Mouse (Mus musculus) heart, adult 2 months (tissue): ENCODE measurements around the gene Dtnb. TPM values are rescaled to one million over a fixed set of nuclear protein-coding genes. Genes with fewer than 3 reads are reported as not detected.

Source experiments
- DNase-seq, 2 experiments: peaks; one replicate each; pipeline ENCODE4 v3.0.0; 2021
- H3K27ac ChIP-seq: fragments of 200-600 bp; 2 replicates; pipeline ENCODE4 v1.8.1; 2022
- H3K27me3 ChIP-seq: fragments of 200-500 bp; 2 replicates; pipeline ENCODE4 v1.6.1; 2012; ENCODE audit warnings: mild to moderate bottlenecking, low read length, inconsistent platforms, mixed read lengths; ENCODE audit not compliant: control insufficient read depth, insufficient read depth
- H3K36me3 ChIP-seq: fragments of 200-500 bp; 2 replicates; pipeline ENCODE4 v1.6.1; 2012; ENCODE audit warnings: low read length, inconsistent platforms; ENCODE audit not compliant: control insufficient read depth, insufficient read depth
- H3K4me1 ChIP-seq: fragments of 200-500 bp; 2 replicates; pipeline ENCODE4 v1.6.1; 2011; ENCODE audit warnings: low read length; ENCODE audit not compliant: control insufficient read depth, insufficient read depth
- H3K4me3 ChIP-seq: fragments of 200-600 bp; 2 replicates; pipeline ENCODE4 v1.8.1; 2022
- H3K79me2 ChIP-seq: fragments of 200-500 bp; replicated peaks from 2 replicates; pipeline ENCODE4 v1.6.1; 2012; ENCODE audit warnings: mild to moderate bottlenecking, inconsistent platforms, low read length, moderate library complexity, mixed read lengths; ENCODE audit not compliant: control insufficient read depth, insufficient read depth
- H3K9ac ChIP-seq: fragments of 200-500 bp; 2 replicates; pipeline ENCODE4 v1.6.1; 2012; ENCODE audit warnings: low read depth, mild to moderate bottlenecking, control low read depth, inconsistent platforms, low read length, mixed read lengths
- CTCF ChIP-seq: fragments of 200-600 bp; IDR thresholded peaks from 2 replicates; pipeline ENCODE4 v1.8.1; 2022; ENCODE audit warnings: antibody characterized with exemption, mild to moderate bottlenecking, moderate library complexity
- EP300 ChIP-seq: fragments of 200-500 bp; IDR thresholded peaks from 2 replicates; pipeline ENCODE4 v1.6.1; 2011; ENCODE audit warnings: low read depth, low read length, control low read depth; ENCODE audit not compliant: insufficient read depth
- POLR2A ChIP-seq: fragments of 200-500 bp; IDR thresholded peaks from 2 replicates; pipeline ENCODE4 v1.6.1; 2011; ENCODE audit warnings: mild to moderate bottlenecking, low read depth, low read length, control low read depth; ENCODE audit not compliant: insufficient read depth
- WGBS: fragments of 180-500 bp; shearing (Covaris S2); methylation state at CpG from one replicate; pipeline ENCODE4 v1.1.7; 2018; 5-methylcytosine and 5-hydroxymethylcytosine counted together
- intact Hi-C: fragments of 180-260 bp; cut with DNase I; formaldehyde crosslinking; loops from one replicate; pipeline ENCODE4 v1.15.1; 2025
- polyA plus RNA-seq: library from polyadenylated mRNA; depleted of rRNA; stranded (reverse); fragments of >200 nt; gene quantifications from 2 replicates; pipeline ENCODE4 v1.2.3, GENCODE M21; 2012
- total RNA-seq, 2 experiments: library from RNA; stranded (reverse); gene quantifications; 2 replicates each; pipeline ENCODE4 v1.2.3; 2021

Gene Dtnb
- total and polyA plus RNA-seq, 3 experiments: 6.0 to 8.0 (median 7.1) TPM

DNA sequence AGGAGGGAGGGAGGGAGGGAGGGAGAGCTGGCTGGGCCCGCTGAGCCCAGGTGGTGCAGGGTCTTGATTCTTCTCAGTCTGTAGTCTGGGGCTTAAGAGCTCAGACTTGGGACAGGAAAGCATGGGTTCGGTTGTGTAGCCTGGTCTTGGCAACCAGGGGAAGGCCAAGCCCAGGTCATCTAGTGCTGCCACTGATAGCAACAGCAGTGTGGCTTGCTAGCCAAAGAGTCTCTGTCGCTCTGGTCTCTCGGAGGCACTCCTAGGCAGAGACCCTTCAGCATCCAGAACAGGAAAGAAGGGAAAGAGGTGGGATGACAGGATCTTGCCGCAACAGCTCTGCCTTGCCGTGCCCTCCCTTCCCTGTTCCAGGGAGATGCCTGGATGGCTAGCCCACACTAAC, 240.1 kb downstream of the Dtnb start:
- TF ChIP-seq POLR2A (no peak), CTCF (no peak), EP300 (no peak)
- Histone ChIP-seq H3K4me3 (no peak overlapping the region), H3K79me2 (peaks cover 4% of the 10 kb centered on the region), H3K27ac (peak overlapping the region; percentile 47), H3K9ac (peak overlapping the region; percentile 7; the same call in 1 of the 2 replicates), H3K4me1 (peaks cover 39% of the 10 kb centered on the region), H3K36me3 (no peaks in the 10 kb centered on the region), H3K27me3 (no peaks in the 10 kb centered on the region)
- DNase-seq: peak in 1 of 2 experiments; percentile 33
- intact Hi-C loops: no loop called here
- 17% methylated on average over 6 of the region's 6 CpGs for WGBS

DNA sequence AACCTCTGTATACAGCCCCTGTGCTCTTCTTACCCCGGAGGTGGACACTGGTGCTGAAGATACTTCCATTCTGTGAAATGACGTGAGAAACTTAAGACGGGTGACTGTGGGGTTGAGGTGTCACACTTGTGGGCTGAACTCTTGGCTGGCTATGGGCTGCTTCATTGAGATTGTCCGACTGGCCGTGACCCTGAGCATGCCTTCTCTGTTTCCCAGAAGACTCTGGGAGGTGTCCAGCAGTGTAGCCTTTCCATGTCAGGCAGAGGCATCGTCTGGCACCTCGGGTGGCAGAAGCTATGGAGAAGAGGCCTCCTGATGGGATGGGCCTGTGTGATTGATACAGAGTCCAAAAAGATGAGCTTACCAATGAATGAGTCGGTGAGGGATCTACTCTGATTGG, 241.0 kb downstream of the Dtnb start:
- Histone ChIP-seq H3K36me3 (no peaks in the 10 kb centered on the region), H3K79me2 (peaks cover 7% of the 10 kb centered on the region), H3K27ac (no peak overlapping the region), H3K4me1 (peaks cover 46% of the 10 kb centered on the region), H3K4me3 (no peak overlapping the region), H3K9ac (no peak overlapping the region), H3K27me3 (no peaks in the 10 kb centered on the region)
- WGBS: 72% methylated on average over 8 of the region's 8 CpGs
- no peak for DNase-seq
- intact Hi-C loops: no loop called here
- TF ChIP-seq POLR2A (no peak), EP300 (no peak)

DNA sequence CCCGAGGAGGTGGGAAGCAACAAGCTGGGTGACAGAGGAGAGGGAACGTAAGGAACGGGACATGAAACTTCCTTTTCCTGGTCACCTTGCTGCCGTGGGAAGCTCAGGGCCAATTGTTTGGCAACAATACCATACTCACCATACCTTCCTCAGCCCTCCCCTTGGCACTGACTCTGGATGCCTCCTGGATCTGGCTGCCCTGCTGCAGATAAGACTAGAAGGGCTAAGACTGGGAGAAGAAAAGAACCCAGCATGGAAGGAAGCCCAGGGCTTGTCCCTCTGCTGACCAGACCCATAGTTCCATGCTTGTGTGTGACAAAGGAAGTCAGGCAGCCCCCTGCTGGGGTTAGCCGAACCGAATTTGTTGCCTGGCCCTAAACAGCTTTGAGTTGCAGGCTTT, 243.2 kb downstream of the Dtnb start:
- Histone ChIP-seq H3K9ac (no peak overlapping the region), H3K79me2 (peaks cover 10% of the 10 kb centered on the region), H3K4me3 (no peak overlapping the region), H3K27ac (peak overlapping the region; percentile 13; the same call in 1 of the 2 replicates), H3K36me3 (no peaks in the 10 kb centered on the region), H3K27me3 (no peaks in the 10 kb centered on the region), H3K4me1 (peaks cover 40% of the 10 kb centered on the region)
- DNase-seq: no peak
- WGBS: 23% methylated on average over 6 of the region's 6 CpGs
- TF ChIP-seq EP300 (no peak), CTCF (0 out of 2 replicates have a peak, but pooled peaks have one; percentile 8), POLR2A (no peak)
- intact Hi-C loops: no loop called here

DNA sequence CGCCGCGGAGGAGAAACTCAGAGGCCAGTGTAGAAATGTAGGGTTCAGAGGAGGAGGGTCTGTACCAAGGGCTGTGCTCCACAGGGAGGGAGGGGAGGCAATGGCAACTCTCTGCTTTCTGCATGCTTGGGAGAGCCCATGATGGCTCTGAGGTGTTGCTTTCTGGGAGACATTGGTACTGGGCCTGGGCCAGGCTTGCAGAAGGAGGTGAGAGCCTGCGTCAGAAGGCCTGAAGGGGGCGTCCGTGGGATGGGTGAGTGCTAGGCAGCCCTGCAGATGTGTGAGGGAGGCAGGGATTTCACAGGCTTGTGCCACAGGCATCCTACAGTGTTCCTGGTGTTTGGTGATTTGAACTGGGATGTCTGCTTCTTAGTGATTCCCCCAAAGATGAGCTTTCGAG, 244.9 kb downstream of the Dtnb start:
- H3K27me3 ChIP-seq: no peaks in the 10 kb centered on the region
- peaks cover 10% of the 10 kb centered on the region for H3K79me2 ChIP-seq
- intact Hi-C loops: no loop called here
- DNase-seq: no peak
- H3K9ac ChIP-seq: no peak overlapping the region
- TF ChIP-seq CTCF (peak; percentile 33), EP300 (no peak)
- no peaks in the 10 kb centered on the region for H3K36me3 ChIP-seq
- H3K4me1 ChIP-seq: peaks cover 39% of the 10 kb centered on the region
- H3K4me3 ChIP-seq: no peak overlapping the region
- WGBS: 69% methylated on average over 7 of the region's 7 CpGs
- no peak overlapping the region for H3K27ac ChIP-seq

DNA sequence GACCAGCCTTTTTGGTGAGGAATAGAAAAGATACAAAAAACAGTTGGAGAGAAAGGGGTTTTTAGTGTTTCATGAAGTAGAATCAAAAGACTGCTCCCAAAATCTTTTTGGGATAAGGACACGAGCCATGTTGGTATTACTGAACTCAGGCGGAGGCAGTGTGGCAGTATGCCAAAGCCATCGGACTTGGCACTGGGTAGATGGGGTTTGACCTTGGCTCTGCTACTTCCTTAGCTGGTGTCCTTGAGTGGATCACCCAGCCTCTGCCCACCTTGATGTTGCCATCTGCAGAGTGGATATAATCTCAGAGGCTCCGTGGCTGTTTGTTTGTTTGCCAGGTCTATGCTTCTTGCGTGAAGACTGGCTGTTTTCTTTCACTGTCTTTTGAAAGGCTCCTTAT, 245.4 kb downstream of the Dtnb start:
- intact Hi-C loops: no loop called here
- peaks cover 35% of the 10 kb centered on the region for H3K4me1 ChIP-seq
- no peak overlapping the region for H3K27ac ChIP-seq
- WGBS: 52% methylated on average over 5 of the region's 5 CpGs
- no peaks in the 10 kb centered on the region for H3K27me3 ChIP-seq
- H3K79me2 ChIP-seq: peaks cover 9% of the 10 kb centered on the region
- H3K4me3 ChIP-seq: no peak overlapping the region
- H3K9ac ChIP-seq: no peak overlapping the region
- TF ChIP-seq CTCF: no peak
- TF ChIP-seq EP300: no peak
- TF ChIP-seq POLR2A: no peak
- no peaks in the 10 kb centered on the region for H3K36me3 ChIP-seq
- no peak for DNase-seq

DNA sequence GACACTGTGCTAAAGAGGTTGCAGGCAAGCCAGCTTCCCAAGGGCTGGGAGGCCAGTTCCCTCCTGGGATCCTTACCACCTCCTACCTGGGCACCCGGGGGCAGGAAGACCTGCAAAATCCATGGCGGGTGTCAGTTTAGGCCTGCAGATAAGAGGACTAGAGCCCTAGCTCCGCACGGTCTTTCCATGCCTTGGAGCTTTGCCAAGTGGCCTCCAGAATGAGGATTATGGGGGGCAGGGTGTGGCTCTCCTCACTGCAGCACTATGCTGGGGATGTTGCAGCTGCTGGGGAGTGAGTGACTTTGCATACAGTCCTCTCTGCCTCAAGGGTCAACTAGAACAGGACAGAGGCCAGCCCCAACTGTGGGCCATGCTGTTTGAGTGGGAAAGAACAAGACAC, 247.7 kb downstream of the Dtnb start:
- TF ChIP-seq EP300 (no peak), CTCF (no peak), POLR2A (no peak)
- Histone ChIP-seq H3K79me2 (peaks cover 9% of the 10 kb centered on the region), H3K36me3 (no peaks in the 10 kb centered on the region), H3K4me1 (peaks cover 42% of the 10 kb centered on the region), H3K27me3 (no peaks in the 10 kb centered on the region), H3K4me3 (no peak overlapping the region), H3K27ac (no peak overlapping the region), H3K9ac (no peak overlapping the region)
- WGBS: 23% methylated on average over 4 of the region's 4 CpGs
- intact Hi-C loops: no loop called here
- no peak for DNase-seq

DNA sequence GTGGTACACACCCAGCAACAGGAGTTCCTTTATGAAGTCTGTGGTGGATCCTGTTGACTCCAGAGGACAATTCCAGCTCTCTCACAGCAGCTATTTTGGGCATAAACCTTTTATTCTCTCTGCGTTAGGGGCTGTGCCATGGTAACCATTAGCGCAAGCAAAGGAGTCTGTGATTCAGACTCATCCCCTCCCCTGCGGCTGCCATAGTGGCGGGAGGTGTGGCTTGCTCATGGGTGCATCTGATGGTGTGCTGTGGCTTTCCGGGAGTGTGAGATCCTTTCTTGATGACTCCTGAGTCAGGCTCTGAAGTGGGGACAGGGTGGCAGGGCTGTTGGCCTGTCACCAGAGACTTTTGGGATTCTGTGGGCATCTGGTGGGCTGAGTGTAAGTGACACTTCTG, 251.2 kb downstream of the Dtnb start:
- DNase-seq: no peak
- intact Hi-C loops: no loop called here

More for the DNA sequence above, 251.2 kb downstream of the Dtnb start:
- H3K27me3 ChIP-seq: no peaks in the 10 kb centered on the region
- peaks cover 5% of the 10 kb centered on the region for H3K79me2 ChIP-seq
- no peak overlapping the region for H3K9ac ChIP-seq
- H3K27ac ChIP-seq: no peak overlapping the region
- no peaks in the 10 kb centered on the region for H3K36me3 ChIP-seq
- 62% methylated on average over 5 of the region's 5 CpGs for WGBS
- no peak overlapping the region for H3K4me3 ChIP-seq
- H3K4me1 ChIP-seq: peaks cover 24% of the 10 kb centered on the region
- TF ChIP-seq CTCF: no peak
- no peak for TF ChIP-seq EP300
- TF ChIP-seq POLR2A: no peak
